Mouse (Mus musculus) heart, embryonic 14.5 days (tissue): ENCODE measurements at regions not wholly inside any gene's neighbourhood (a gene's known extent, or its start where the extent isn't known, plus 50 kb on each side); places are given as distances from the start of the nearest gene placed in this dataset.
A peak's percentile ranks its signal among the peaks of the same experiment; 100 is the strongest.
"Not testable (repeated sequence)": the region's sequence is repeated elsewhere in the genome, so short reads cannot be mapped to it uniquely, and the experiment has no call there.

Source experiments
- ATAC-seq: fragments of 200-750 bp; cut with Nextera tagmentation; 2 replicates; pipeline ENCODE4 v1.8.0; 2017; ENCODE audit warnings: low read depth, moderate TSS enrichment; ENCODE audit not compliant: insufficient number of reproducible peaks, insufficient read depth, low FRiP score
- H3K27ac ChIP-seq, 2 experiments: fragments of 200-500 bp in 1 of 2; fragments of 300-500 bp in 1 of 2; sonication (generic) in 1 of 2; replicated peaks in 1 of 2; 2 replicates each; pipeline ENCODE4 v1.5.1; 2012 to 2014; ENCODE audit warnings: low read depth in 2 of 2, low read length in 2 of 2, control low read depth in 1 of 2, mild to moderate bottlenecking in 1 of 2, mixed read lengths in 1 of 2; ENCODE audit not compliant: control insufficient read depth in 1 of 2, insufficient read depth in 1 of 2
- H3K27me3 ChIP-seq: fragments of 300-500 bp; sonication (generic); 2 replicates; pipeline ENCODE4 v1.6.1; 2014; ENCODE audit warnings: mild to moderate bottlenecking, low read length, control low read depth; ENCODE audit not compliant: control insufficient read depth, insufficient read depth
- H3K36me3 ChIP-seq: fragments of 300-500 bp; sonication (generic); 2 replicates; pipeline ENCODE4 v1.6.1; 2014; ENCODE audit warnings: mild to moderate bottlenecking, control low read depth, low read length, mixed read lengths; ENCODE audit not compliant: control insufficient read depth, insufficient read depth
- H3K4me1 ChIP-seq, 2 experiments: fragments of 200-500 bp in 1 of 2; fragments of 300-500 bp in 1 of 2; sonication (generic) in 1 of 2; 2 replicates each; pipeline ENCODE4 v1.6.1; 2012 to 2014; ENCODE audit warnings: low read length in 2 of 2, control low read depth in 1 of 2, mixed read lengths in 1 of 2; ENCODE audit not compliant: control insufficient read depth in 2 of 2, insufficient read depth in 2 of 2
- H3K4me2 ChIP-seq: fragments of 300-500 bp; sonication (generic); 2 replicates; pipeline ENCODE4 v1.6.1; 2014; ENCODE audit warnings: mild to moderate bottlenecking, low read length
- H3K4me3 ChIP-seq, 2 experiments: fragments of 200-500 bp in 1 of 2; fragments of 300-500 bp in 1 of 2; sonication (generic) in 1 of 2; 2 replicates each; pipeline ENCODE4 v1.5.1; 2012 to 2014; ENCODE audit warnings: low read length in 2 of 2, mild to moderate bottlenecking in 2 of 2, control low read depth in 1 of 2, low read depth in 1 of 2, moderate library complexity in 1 of 2; ENCODE audit not compliant: control insufficient read depth in 1 of 2, insufficient read depth in 1 of 2
- H3K9ac ChIP-seq: fragments of 300-500 bp; sonication (generic); 2 replicates; pipeline ENCODE4 v1.6.1; 2014; ENCODE audit warnings: mild to moderate bottlenecking, low read length
- H3K9me3 ChIP-seq: fragments of 300-500 bp; sonication (generic); 2 replicates; pipeline ENCODE4 v1.6.1; 2016; ENCODE audit warnings: low read length, control low read depth; ENCODE audit not compliant: control insufficient read depth
- WGBS: fragments of 180-500 bp; shearing (Covaris S2); extraction: QIAGEN DNeasy Blood & Tissue Kit; methylation state at CpG from one replicate; pipeline ENCODE4 v1.1.7; 2014; 5-methylcytosine and 5-hydroxymethylcytosine counted together

GRCm38 (mm10) chr12:70660388-70660787 is 164.9 kb upstream of the Frmd6 start:
- 78% methylated on average over 4 of the region's 4 CpGs for WGBS
- H3K27ac ChIP-seq = no peak overlapping the region
- H3K9me3 ChIP-seq = no peaks in the 10 kb centered on the region
- peaks cover 8 to 16% of the 10 kb centered on the region in 2 experiments for H3K4me1 ChIP-seq
- no peaks in the 10 kb centered on the region for H3K27me3 ChIP-seq
- no peak for ATAC-seq
- no peak overlapping the region for H3K4me2 ChIP-seq
- no peaks in the 10 kb centered on the region for H3K36me3 ChIP-seq
- H3K4me3 ChIP-seq = no peak overlapping the region
- no peak overlapping the region for H3K9ac ChIP-seq

DNA sequence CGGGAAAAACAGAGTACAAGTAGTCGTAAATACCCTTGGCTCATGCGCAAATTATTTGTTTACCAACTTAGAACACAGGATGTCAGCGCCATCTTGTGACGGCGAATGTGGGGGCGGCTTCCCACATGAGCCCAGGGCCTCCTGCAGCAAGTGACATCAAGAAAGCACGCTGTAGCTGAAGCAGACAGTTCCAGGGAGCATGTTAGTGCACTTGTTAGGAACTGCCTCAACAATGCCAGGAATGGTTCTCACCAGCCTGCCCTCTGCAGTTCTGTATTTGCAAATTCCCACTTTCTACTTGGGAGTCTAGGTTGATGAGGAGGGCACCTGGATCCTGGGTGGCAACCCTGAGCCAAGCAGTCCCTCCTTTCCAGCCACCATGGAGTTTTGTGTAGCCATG is 157.2 kb upstream of the Frmd6 start:
- not testable (repeated sequence) for ATAC-seq

GRCm38 (mm10) chr12:70672115-70672514 is 153.2 kb upstream of the Frmd6 start:
- H3K36me3 ChIP-seq = no peaks in the 10 kb centered on the region
- no peak overlapping the region for H3K4me2 ChIP-seq
- 83% methylated on average over 7 of the region's 7 CpGs for WGBS
- H3K9ac ChIP-seq = no peak overlapping the region
- no peak for ATAC-seq
- no peaks in the 10 kb centered on the region for H3K27me3 ChIP-seq
- no peak overlapping the region for H3K4me3 ChIP-seq
- no peaks in the 10 kb centered on the region for H3K4me1 ChIP-seq
- H3K9me3 ChIP-seq = 0 out of 2 replicates have a peak, but pooled peaks cover 4% of the 10 kb centered on the region
- H3K27ac ChIP-seq = no peak overlapping the region

More for the DNA sequence above, 157.2 kb upstream of the Frmd6 start:
- H3K27me3 ChIP-seq, H3K9ac ChIP-seq, H3K4me3 ChIP-seq, H3K36me3 ChIP-seq, H3K9me3 ChIP-seq, H3K27ac ChIP-seq, H3K4me2 ChIP-seq, H3K4me1 ChIP-seq: not testable (repeated sequence)
- WGBS = 80% methylated on average over 5 of the region's 8 CpGs

- Histone ChIP-seq H3K27me3 (no peaks in the 10 kb centered on the region), H3K4me3 (no peak overlapping the region), H3K9me3 (0 out of 2 replicates have a peak, but pooled peaks cover 4% of the 10 kb centered on the region), H3K4me1 (no peaks in the 10 kb centered on the region), H3K4me2 (no peak overlapping the region), H3K9ac (no peak overlapping the region), H3K36me3 (no peaks in the 10 kb centered on the region), H3K27ac (no peak overlapping the region)
- no peak for ATAC-seq
- 64% methylated on average over 11 of the region's 11 CpGs for WGBS
Observed at GRCm38 (mm10) chr12:70673188-70673587, 152.1 kb upstream of the Frmd6 start.

GRCm38 (mm10) chr12:70674144-70674543 is 151.2 kb upstream of the Frmd6 start:
- ATAC-seq = no peak
- H3K27ac ChIP-seq = no peak overlapping the region
- H3K9ac ChIP-seq = no peak overlapping the region
- H3K9me3 ChIP-seq = 0 out of 2 replicates have a peak, but pooled peaks cover 4% of the 10 kb centered on the region
- H3K4me1 ChIP-seq = no peaks in the 10 kb centered on the region
- no peaks in the 10 kb centered on the region for H3K27me3 ChIP-seq
- 59% methylated on average over 2 of the region's 2 CpGs for WGBS
- no peak overlapping the region for H3K4me2 ChIP-seq
- H3K36me3 ChIP-seq = no peaks in the 10 kb centered on the region
- H3K4me3 ChIP-seq = no peak overlapping the region

DNA sequence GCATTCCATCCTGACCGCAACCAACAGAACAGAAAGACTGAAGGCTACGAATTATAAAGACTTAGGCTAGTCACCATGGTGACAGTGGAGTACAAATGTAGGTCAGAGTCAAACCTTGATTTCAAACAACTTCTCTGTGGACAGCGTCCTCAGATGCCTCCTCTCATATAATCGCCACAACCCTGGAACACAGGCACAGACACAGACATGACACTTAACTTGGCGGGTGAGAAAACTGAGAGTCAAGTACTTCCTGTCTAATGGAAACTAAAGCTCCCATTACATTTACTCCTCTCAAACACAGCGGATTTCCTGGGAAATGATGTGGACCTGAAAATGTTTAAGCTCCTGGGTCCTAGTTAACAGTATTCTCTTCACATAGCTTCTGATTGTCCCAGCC is 149.5 kb upstream of the Frmd6 start:
- no peak overlapping the region for H3K4me2 ChIP-seq
- WGBS = 80% methylated on average over 6 of the region's 6 CpGs

GRCm38 (mm10) chr12:70679701-70680425 is 145.5 kb upstream of the Frmd6 start:
- Histone ChIP-seq H3K36me3 (no peaks in the 10 kb centered on the region), H3K27me3 (no peaks in the 10 kb centered on the region), H3K4me1 (peaks cover 13 to 18% of the 10 kb centered on the region in 2 experiments), H3K4me2 (no peak overlapping the region), H3K4me3 (no peak overlapping the region), H3K27ac (no peak overlapping the region), H3K9ac (no peak overlapping the region), H3K9me3 (no peaks in the 10 kb centered on the region)
- WGBS = 54% methylated on average over 20 of the region's 20 CpGs
- peak; percentile 43; the same call in 1 of the 2 replicates for ATAC-seq

More for the DNA sequence above, 149.5 kb upstream of the Frmd6 start:
- Histone ChIP-seq H3K9ac (no peak overlapping the region), H3K27ac (no peak overlapping the region), H3K36me3 (no peaks in the 10 kb centered on the region), H3K9me3 (0 out of 2 replicates have a peak, but pooled peaks cover 2% of the 10 kb centered on the region), H3K4me1 (0 out of 4 replicates have a peak, but pooled peaks cover 2 to 7% of the 10 kb centered on the region in 2 experiments), H3K27me3 (no peaks in the 10 kb centered on the region), H3K4me3 (no peak overlapping the region)
- no peak for ATAC-seq
